In the genomic region with DNA sequence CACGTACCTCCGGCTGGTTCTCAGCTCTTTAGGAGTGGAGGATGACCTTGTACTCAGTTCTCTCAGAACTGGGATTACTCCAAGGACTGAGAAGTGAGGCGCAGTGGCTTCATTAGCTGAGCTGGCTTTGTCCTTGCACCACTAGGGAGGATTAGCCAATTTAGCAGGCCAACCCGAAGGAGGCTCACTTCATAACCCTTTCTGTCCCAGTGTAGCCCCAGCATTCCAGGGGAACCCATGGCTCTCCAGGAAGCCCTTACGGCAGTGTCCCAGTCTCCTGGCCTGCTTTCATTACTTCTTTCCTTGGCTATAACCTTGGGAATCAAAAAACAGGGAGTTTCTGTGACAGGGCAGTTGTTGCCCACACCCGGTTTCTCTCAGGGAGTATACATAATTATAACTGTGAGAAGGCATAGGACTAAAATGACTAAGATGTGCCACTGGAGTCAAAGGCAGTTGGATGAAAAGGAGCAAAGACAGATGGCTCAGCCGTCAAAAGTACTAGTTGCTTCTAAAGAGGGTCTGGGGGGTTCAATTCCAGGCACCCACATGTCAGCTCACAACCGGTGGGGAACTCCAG, we compare ENCODE assay signal across 9 mouse cellular contexts. TPM values are rescaled to one million over a fixed set of nuclear protein-coding genes. Genes with fewer than 3 reads are reported as not detected.
DNase-seq lines count a peak whose midpoint lies in the region; ATAC-seq and TF ChIP-seq lines count a peak whose summit lies in the region.
"Had no signal": no experiment of that assay in that cellular context is flagged by ENCODE, and none has a peak within 500 bp of the region (broad histone marks: within the 10 kb centered on the region; RNA-seq: fewer than 3 reads in every experiment).

No protein-coding gene starts in this region.

- H3K79me2 ChIP-seq in myocyte (ENCODE audit: control insufficient read depth, insufficient read depth), result peaks cover 14% of the 10 kb centered on the region

- WGBS in heart, embryonic 10.5 days, result 44% methylated on average over 6 of the region's 8 CpGs
- 52% methylated on average over 6 of the region's 8 CpGs for WGBS in limb, embryonic 10.5 days

- TF ChIP-seq POLR2A in myocyte (IDR thresholded peaks at IDR 0.05; ENCODE audit: insufficient read length, low read depth), result no peak

- H3K4me3 ChIP-seq in heart, embryonic 10.5 days, result peak overlapping the region; percentile 96
- peak overlapping the region; percentile 87 for H3K4me3 ChIP-seq in limb, embryonic 10.5 days
- peak overlapping the region; percentile 67 for H3K4me3 ChIP-seq in myocyte

- H3K4me2 ChIP-seq in myocyte (ENCODE audit: low read depth), result peak overlapping the region; percentile 99

- no peak for ATAC-seq in megakaryocyte progenitor cell, adult 5-6 weeks (replicated peaks; ENCODE audit: poor library complexity)
- no peak for ATAC-seq in megakaryocyte-erythroid progenitor cell, adult 5-6 weeks (replicated peaks; ENCODE audit: low FRiP score, low TSS enrichment, poor library complexity, severe bottlenecking)
- ATAC-seq: Patski had no signal

- H3K4me1 ChIP-seq in heart, embryonic 10.5 days, result peaks cover 35% of the 10 kb centered on the region
- peaks cover 46% of the 10 kb centered on the region for H3K4me1 ChIP-seq in limb, embryonic 10.5 days

- H3K36me3 ChIP-seq in heart, embryonic 10.5 days, result peaks cover 9% of the 10 kb centered on the region
- peaks cover 11% of the 10 kb centered on the region for H3K36me3 ChIP-seq in limb, embryonic 10.5 days
- peaks cover 4% of the 10 kb centered on the region for H3K36me3 ChIP-seq in myocyte (ENCODE audit: control insufficient read depth, insufficient read depth)

- H3ac ChIP-seq in myocyte (ENCODE audit: control insufficient read depth, insufficient read length), result peak overlapping the region; percentile 95

- peak overlapping the region; percentile 100 for H3K27ac ChIP-seq in heart, embryonic 10.5 days
- H3K27ac ChIP-seq in limb, embryonic 10.5 days, result peak overlapping the region; percentile 100

- H3K9me3 ChIP-seq in heart, embryonic 10.5 days, result no peaks in the 10 kb centered on the region
- no peaks in the 10 kb centered on the region for H3K9me3 ChIP-seq in limb, embryonic 10.5 days (replicated peaks)

- H3K27me3 ChIP-seq in heart, embryonic 10.5 days (ENCODE audit: insufficient read depth, poor library complexity, severe bottlenecking), result no peaks in the 10 kb centered on the region
- no peaks in the 10 kb centered on the region for H3K27me3 ChIP-seq in limb, embryonic 10.5 days (ENCODE audit: low read depth, poor library complexity, severe bottlenecking)
- no peaks in the 10 kb centered on the region for H3K27me3 ChIP-seq in myocyte (ENCODE audit: control insufficient read depth, insufficient read depth, insufficient read length)
- H3K27me3 ChIP-seq: Patski had no signal

- peak; percentile 97 for DNase-seq in heart, adult 11 months
- DNase-seq in heart, postnatal 25 days (ENCODE audit: low spot score), result no peak
- DNase-seq in adrenal gland, postnatal 25 days, result peak; percentile 48
- no peak for DNase-seq in heart, embryonic 10.5 days (ENCODE audit: low spot score)
- DNase-seq in limb, embryonic 10.5 days (ENCODE audit: low spot score), result no peak

- intact Hi-C loops in heart, postnatal 25 days (cut with DNase I), result no loop called here

TF ChIP-seq in myocyte, 11 proteins besides CTCF, POLR2A, EP300 and RAD21:
- TF ChIP-seq MYOG (IDR thresholded peaks at IDR 0.05; ENCODE audit: control insufficient read depth in 1 of 3, insufficient read depth in 1 of 3, insufficient read length in 2 of 3, low read depth in 2 of 3), result no peak
- TF ChIP-seq CEBPB (IDR thresholded peaks at IDR 0.05; ENCODE audit: insufficient read depth, poor library complexity, severe bottlenecking), result no peak
- no peak for TF ChIP-seq POLR2AphosphoS2 (IDR thresholded peaks at IDR 0.05; ENCODE audit: insufficient read length, low read depth)
- TF ChIP-seq MYOD1 (IDR thresholded peaks at IDR 0.05; ENCODE audit: control insufficient read depth in 1 of 3, insufficient read length in 2 of 3, low read depth in 2 of 3), result no peak
- TF ChIP-seq TCF3 (IDR thresholded peaks at IDR 0.05; ENCODE audit: insufficient read length, low read depth), result no peak
- no peak for TF ChIP-seq TCF12 (IDR thresholded peaks at IDR 0.05; ENCODE audit: insufficient read depth, poor library complexity, severe bottlenecking)
- TF ChIP-seq REST (IDR thresholded peaks at IDR 0.05; ENCODE audit: insufficient read depth, insufficient read length), result no peak
- no peak for TF ChIP-seq E2F4 (IDR thresholded peaks at IDR 0.05; ENCODE audit: insufficient read depth)
- no peak for TF ChIP-seq MAX (IDR thresholded peaks at IDR 0.05; ENCODE audit: low read depth)
- no peak for TF ChIP-seq USF1 (IDR thresholded peaks at IDR 0.05; ENCODE audit: low read depth)
- no peak for TF ChIP-seq SRF (IDR thresholded peaks at IDR 0.05; ENCODE audit: control insufficient read depth, insufficient read length, low read depth)
TF ChIP-seq in myocyte: peak in this region for 0.

RNA-seq across cellular contexts. Expression of a gene that starts 0.6 kb away (rescaled TPM):
- total RNA-seq in heart, postnatal 25 days (2021), result 100 to 1,000 TPM; 225 to 270 TPM
- 423 and 491 TPM in 2 replicates for total RNA-seq in adrenal gland, postnatal 25 days (2021)
- 213 and 221 TPM in 2 replicates for polyA plus RNA-seq in heart, embryonic 10.5 days (2016; fragmentation: Nextera tagmentation; extraction: Ambion mirVana)
- polyA plus RNA-seq in limb, embryonic 10.5 days (2016; fragmentation: Nextera tagmentation; extraction: Ambion mirVana), result 335 and 336 TPM in 2 replicates
- polyA plus RNA-seq in myocyte (2012; fragmentation: generic; extraction: Trizol), result 230 TPM
- 419 and 433 TPM in 2 replicates for total RNA-seq in megakaryocyte progenitor cell, adult 5-6 weeks (2015)
- 342 and 343 TPM in 2 replicates for total RNA-seq in megakaryocyte progenitor cell, adult 5-6 weeks (2017)
- total RNA-seq in megakaryocyte-erythroid progenitor cell, adult 5-6 weeks (2014; fragmentation: Nextera tagmentation), result 437 and 487 TPM in 2 replicates
- 350 and 619 TPM in 2 replicates for total RNA-seq in megakaryocyte-erythroid progenitor cell, adult 5-6 weeks (2017)

RNA-seq across cellular contexts. Expression of a gene that starts 17.3 kb away (rescaled TPM):
- total RNA-seq in heart, postnatal 25 days (2021), result 1,000 to 10,000 TPM; 1,337 to 1,520 TPM
- total RNA-seq in adrenal gland, postnatal 25 days (2021), result 445 and 492 TPM in 2 replicates
- 118 and 136 TPM in 2 replicates for polyA plus RNA-seq in heart, embryonic 10.5 days (2016; fragmentation: Nextera tagmentation; extraction: Ambion mirVana)
- 69.1 and 90.7 TPM in 2 replicates for polyA plus RNA-seq in limb, embryonic 10.5 days (2016; fragmentation: Nextera tagmentation; extraction: Ambion mirVana)
- 132 TPM for polyA plus RNA-seq in myocyte (2012; fragmentation: generic; extraction: Trizol)
- 139 and 180 TPM in 2 replicates for total RNA-seq in megakaryocyte progenitor cell, adult 5-6 weeks (2015)
- total RNA-seq in megakaryocyte progenitor cell, adult 5-6 weeks (2017), result 93.3 and 110 TPM in 2 replicates
- total RNA-seq in megakaryocyte-erythroid progenitor cell, adult 5-6 weeks (2014; fragmentation: Nextera tagmentation), result 119 and 130 TPM in 2 replicates
- 85.5 and 95.0 TPM in 2 replicates for total RNA-seq in megakaryocyte-erythroid progenitor cell, adult 5-6 weeks (2017)

RNA-seq across cellular contexts. Expression of a gene that starts 19.0 kb away (rescaled TPM):
- 1 to 10 TPM; 1.5 to 2.2 TPM for total RNA-seq in heart, postnatal 25 days (2021)
- 2.9 and 3.1 TPM in 2 replicates for total RNA-seq in adrenal gland, postnatal 25 days (2021)
- 3.8 and 5.2 TPM in 2 replicates for polyA plus RNA-seq in heart, embryonic 10.5 days (2016; fragmentation: Nextera tagmentation; extraction: Ambion mirVana)
- 2.7 and 3.0 TPM in 2 replicates for polyA plus RNA-seq in limb, embryonic 10.5 days (2016; fragmentation: Nextera tagmentation; extraction: Ambion mirVana)
- 0.12 TPM for polyA plus RNA-seq in myocyte (2012; fragmentation: generic; extraction: Trizol)
- 47.6 and 48.3 TPM in 2 replicates for total RNA-seq in megakaryocyte progenitor cell, adult 5-6 weeks (2015)
- total RNA-seq in megakaryocyte progenitor cell, adult 5-6 weeks (2017), result 53.9 and 56.3 TPM in 2 replicates
- 21.5 and 26.4 TPM in 2 replicates for total RNA-seq in megakaryocyte-erythroid progenitor cell, adult 5-6 weeks (2014; fragmentation: Nextera tagmentation)
- 17.9 and 24.5 TPM in 2 replicates for total RNA-seq in megakaryocyte-erythroid progenitor cell, adult 5-6 weeks (2017)

RNA-seq across cellular contexts. Expression of a gene that starts 25.9 kb away (rescaled TPM):
- total RNA-seq in heart, postnatal 25 days (2021), result 10 to 100 TPM; 28.9 to 30.7 TPM
- 14.4 and 17.6 TPM in 2 replicates for total RNA-seq in adrenal gland, postnatal 25 days (2021)
- 2.8 and 3.6 TPM in 2 replicates for polyA plus RNA-seq in heart, embryonic 10.5 days (2016; fragmentation: Nextera tagmentation; extraction: Ambion mirVana)
- polyA plus RNA-seq in limb, embryonic 10.5 days (2016; fragmentation: Nextera tagmentation; extraction: Ambion mirVana), result 2.7 and 4.1 TPM in 2 replicates
- 3.0 TPM for polyA plus RNA-seq in myocyte (2012; fragmentation: generic; extraction: Trizol)
- 16.1 and 22.9 TPM in 2 replicates for total RNA-seq in megakaryocyte progenitor cell, adult 5-6 weeks (2015)
- 4.3 and 7.0 TPM in 2 replicates for total RNA-seq in megakaryocyte progenitor cell, adult 5-6 weeks (2017)
- total RNA-seq in megakaryocyte-erythroid progenitor cell, adult 5-6 weeks (2014; fragmentation: Nextera tagmentation), result 8.7 and 23.2 TPM in 2 replicates
- total RNA-seq in megakaryocyte-erythroid progenitor cell, adult 5-6 weeks (2017), result 2.6 and 3.8 TPM in 2 replicates

RNA-seq across cellular contexts. Expression of a gene that starts 40.4 kb away (rescaled TPM):
- total RNA-seq in heart, postnatal 25 days (2021), result 10 to 100 TPM; 22.1 to 22.9 TPM
- total RNA-seq in adrenal gland, postnatal 25 days (2021), result 36.8 and 42.6 TPM in 2 replicates
- 50.5 and 50.7 TPM in 2 replicates for polyA plus RNA-seq in heart, embryonic 10.5 days (2016; fragmentation: Nextera tagmentation; extraction: Ambion mirVana)
- polyA plus RNA-seq in limb, embryonic 10.5 days (2016; fragmentation: Nextera tagmentation; extraction: Ambion mirVana), result 50.5 and 63.1 TPM in 2 replicates
- 59.3 TPM for polyA plus RNA-seq in myocyte (2012; fragmentation: generic; extraction: Trizol)
- total RNA-seq in megakaryocyte progenitor cell, adult 5-6 weeks (2015), result 14.7 and 18.4 TPM in 2 replicates
- total RNA-seq in megakaryocyte progenitor cell, adult 5-6 weeks (2017), result 12.3 and 15.7 TPM in 2 replicates
- total RNA-seq in megakaryocyte-erythroid progenitor cell, adult 5-6 weeks (2014; fragmentation: Nextera tagmentation), result 34.3 and 39.7 TPM in 2 replicates
- 10.3 and 12.8 TPM in 2 replicates for total RNA-seq in megakaryocyte-erythroid progenitor cell, adult 5-6 weeks (2017)

Comparison
In these comparisons a context has a peak if more than half of its experiments do, and no peak if none do; other contexts are left out.
1. DNase-seq: peak in heart, adult 11 months (single experiment) and adrenal gland, postnatal 25 days (single experiment); none in heart, postnatal 25 days (single experiment), heart, embryonic 10.5 days (single experiment) and limb, embryonic 10.5 days (single experiment).
2. Peak in every context shown above with its lines, with median percentiles within 50 percentile points of each other: H3K4me3 ChIP-seq.